Mouse (Mus musculus): ENCODE data around the gene Fam83f.
"Not testable (repeated sequence)": the region's sequence is repeated elsewhere in the genome, so short reads cannot be mapped to it uniquely, and the experiment has no call there.

Gene Fam83f

GRCm38 (mm10) chr15:80710608-80711363, 39.1 kb downstream of the Fam83f start, which contains the start of gene Tnrc6b:
Gene Tnrc6b (plus strand): TSS chr15:80711313.
- ChIA-PET CTCF (interaction anchor here in 2 of 4 experiments (0.5 to 1.7 kb wide), 17 partner anchors 17 to 495 kb away, joined by 3 to 8 read pairs (median 3); partner anchors contain the start of gene Adsl (in 1 of the 2)), POLR2A (interaction anchor here (0.5 to 4.0 kb wide), 162 partner anchors 9 to 1022 kb away, joined by 3 to 89 read pairs (median 4); partner anchors contain the start of genes Adsl (in 3 of the 4), Atf4 (in 3 of the 4), Rps19bp1 (in 3 of the 4) and Mief1 (in 2 of the 4))

GRCm38 (mm10) chr15:80711401-80712151, 39.9 kb downstream of the Fam83f start:
- CTCF ChIA-PET: interaction anchor here in 2 of 4 experiments (0.5 to 1.7 kb wide), 15 partner anchors 17 to 496 kb away, joined by 3 to 9 read pairs (median 5); partner anchors contain the start of gene Adsl (in 1 of the 2)

GRCm38 (mm10) chr15:80714299-80714698, 42.7 kb downstream of the Fam83f start:
- CTCF ChIA-PET: no interaction called here
- POLR2A ChIA-PET: interaction anchor here in 1 of 4 experiments (0.9 to 1.5 kb wide), 3 partner anchors 25 to 450 kb away, joined by 3 to 5 read pairs (median 4); no protein-coding TSS in a partner anchor

More at GRCm38 (mm10) chr15:80711401-80712151, 39.9 kb downstream of the Fam83f start:
- POLR2A ChIA-PET: interaction anchor here (0.5 to 4.0 kb wide), 133 partner anchors 9 to 1023 kb away, joined by 3 to 89 read pairs (median 4); partner anchors contain the start of genes Adsl (in 3 of the 4), Atf4 (in 3 of the 4), Rps19bp1 (in 3 of the 4) and Mrtfa (in 2 of the 4)

GRCm38 (mm10) chr15:80716631-80717135, 45.0 kb downstream of the Fam83f start:
- CTCF ChIA-PET: no interaction called here
- POLR2A ChIA-PET: interaction anchor here in 3 of 4 experiments (0.6 to 1.5 kb wide), 4 partner anchors 14 to 504 kb away, joined by 3 to 4 read pairs (median 3); no protein-coding TSS in a partner anchor

GRCm38 (mm10) chr15:80717431-80717830, 45.8 kb downstream of the Fam83f start:
- ChIA-PET CTCF (no interaction called here), POLR2A (interaction anchor here in 2 of 4 experiments (1.0 to 1.5 kb wide), 3 partner anchors 13 to 503 kb away, joined by 3 to 4 read pairs (median 3); no protein-coding TSS in a partner anchor)

- CTCF ChIA-PET: interaction anchor here in 2 of 4 experiments (0.5 to 1.2 kb wide), 3 partner anchors 16 to 1497 kb away, joined by 3 to 4 read pairs (median 3); no protein-coding TSS in a partner anchor
- POLR2A ChIA-PET: interaction anchor here in 3 of 4 experiments (0.7 to 5.0 kb wide), 7 partner anchors 8 to 465 kb away, joined by 3 to 30 read pairs (median 3); partner anchors contain the start of genes Tnrc6b (in 3 of the 3) and Atf4 (in 1 of the 3)
Measured at GRCm38 (mm10) chr15:80720249-80720648, 48.6 kb downstream of the Fam83f start.

- ChIA-PET POLR2A (interaction anchor here in 2 of 4 experiments (0.6 to 5.0 kb wide), 3 partner anchors 10 to 529 kb away, joined by 4 to 30 read pairs (median 13); partner anchors contain the start of gene Tnrc6b (in 2 of the 2)), CTCF (no interaction called here)
Measured at GRCm38 (mm10) chr15:80721861-80722260, 50.2 kb downstream of the Fam83f start.

- ChIA-PET POLR2A (interaction anchor here in 2 of 4 experiments (0.6 to 5.0 kb wide), 4 partner anchors 11 to 419 kb away, joined by 3 to 30 read pairs (median 8); partner anchors contain the start of gene Tnrc6b (in 2 of the 2)), CTCF (no interaction called here)
Measured at GRCm38 (mm10) chr15:80722366-80722765, 50.7 kb downstream of the Fam83f start.

GRCm38 (mm10) chr15:80729477-80729876, 57.8 kb downstream of the Fam83f start:
- POLR2A ChIA-PET: interaction anchor here (0.5 to 3.7 kb wide), 16 partner anchors 9 to 491 kb away, joined by 3 to 27 read pairs (median 3); partner anchors contain the start of genes Atf4 (in 2 of the 4) and Tnrc6b (in 2 of the 4)
- CTCF ChIA-PET: interaction anchor here in 2 of 4 experiments (0.6 to 0.9 kb wide), 2 partner anchors 95 to 143 kb away, joined by 3 read pairs; no protein-coding TSS in a partner anchor

- ChIA-PET POLR2A (interaction anchor here in 3 of 4 experiments (0.6 to 2.1 kb wide), 9 partner anchors 8 to 579 kb away, joined by 3 to 10 read pairs (median 3); partner anchors contain the start of gene Tnrc6b (in 2 of the 3)), CTCF (no interaction called here)
Measured at GRCm38 (mm10) chr15:80731043-80731442, 59.4 kb downstream of the Fam83f start.

GRCm38 (mm10) chr15:80731511-80731910, 59.9 kb downstream of the Fam83f start:
- CTCF ChIA-PET: no interaction called here
- POLR2A ChIA-PET: interaction anchor here in 3 of 4 experiments (0.6 to 2.1 kb wide), 8 partner anchors 12 to 520 kb away, joined by 3 to 10 read pairs (median 4); partner anchors contain the start of gene Tnrc6b (in 2 of the 3)

- CTCF ChIA-PET: interaction anchor here in 1 of 4 experiments (0.6 kb wide), 1 partner anchor 592 kb away, joined by 3 read pairs; no protein-coding TSS in a partner anchor
- POLR2A ChIA-PET: interaction anchor here in 3 of 4 experiments (1.0 to 2.1 kb wide), 3 partner anchors 22 kb away, joined by 3 to 10 read pairs (median 10); partner anchors contain the start of gene Tnrc6b (in 2 of the 3)
Measured at GRCm38 (mm10) chr15:80732266-80733030, 60.8 kb downstream of the Fam83f start.

- CTCF ChIA-PET: interaction anchor here in 1 of 4 experiments (0.7 kb wide), 1 partner anchor 11 kb away, joined by 3 read pairs; no protein-coding TSS in a partner anchor
- POLR2A ChIA-PET: interaction anchor here in 1 of 4 experiments (2.0 kb wide), 1 partner anchor 24 kb away, joined by 6 read pairs; the partner anchor contains the start of gene Tnrc6b
Measured at GRCm38 (mm10) chr15:80735300-80735699, 63.7 kb downstream of the Fam83f start.

GRCm38 (mm10) chr15:80735708-80736107, 64.1 kb downstream of the Fam83f start:
- CTCF ChIA-PET: interaction anchor here in 1 of 4 experiments (0.7 kb wide), 1 partner anchor 12 kb away, joined by 3 read pairs; no protein-coding TSS in a partner anchor
- POLR2A ChIA-PET: not testable (repeated sequence)

- POLR2A ChIA-PET: interaction anchor here in 2 of 4 experiments (0.8 to 1.3 kb wide), 4 partner anchors 17 to 26 kb away, joined by 3 to 4 read pairs (median 4); partner anchors contain the start of gene Tnrc6b (in 1 of the 2)
- CTCF ChIA-PET: interaction anchor here in 2 of 4 experiments (0.5 to 0.7 kb wide), 2 partner anchors 11 to 114 kb away, joined by 3 read pairs; no protein-coding TSS in a partner anchor
Measured at GRCm38 (mm10) chr15:80736553-80736952, 64.9 kb downstream of the Fam83f start.

- CTCF ChIA-PET: interaction anchor here in 1 of 4 experiments (0.7 kb wide), 1 partner anchor 955 kb away, joined by 5 read pairs; no protein-coding TSS in a partner anchor
Measured at GRCm38 (mm10) chr15:80738244-80738643, 66.6 kb downstream of the Fam83f start.

More at GRCm38 (mm10) chr15:80738244-80738643, 66.6 kb downstream of the Fam83f start:
- POLR2A ChIA-PET: interaction anchor here in 2 of 4 experiments (0.6 to 1.0 kb wide), 4 partner anchors 11 to 283 kb away, joined by 3 to 5 read pairs (median 3); partner anchors contain the start of gene Tnrc6b (in 1 of the 2)

Data from embryonic stem cell, embryonic (primary cell).